Mouse (Mus musculus) heart, embryonic 13.5 days (tissue): Measurements from ENCODE around the gene Haus2. TPM values are rescaled to one million over a fixed set of nuclear protein-coding genes. Genes with fewer than 3 reads are reported as not detected.

Experiments used
- ATAC-seq: fragments of 200-750 bp; cut with Nextera tagmentation; 2 replicates; pipeline ENCODE4 v1.8.0; 2017; ENCODE audit warnings: moderate TSS enrichment; ENCODE audit not compliant: insufficient number of reproducible peaks, low FRiP score, low TSS enrichment; ENCODE audit errors: extremely low read depth
- H3K27ac ChIP-seq: fragments of 300-500 bp; sonication (generic); replicated peaks from 2 replicates; pipeline ENCODE4 v1.5.1; 2015; ENCODE audit warnings: moderate library complexity, mild to moderate bottlenecking, inconsistent platforms
- H3K27me3 ChIP-seq: fragments of 300-500 bp; sonication (generic); replicated peaks from 2 replicates; pipeline ENCODE4 v1.6.1; 2015; ENCODE audit warnings: mild to moderate bottlenecking, inconsistent platforms
- H3K36me3 ChIP-seq: fragments of 300-500 bp; sonication (generic); 2 replicates; pipeline ENCODE4 v1.6.1; 2015; ENCODE audit warnings: mild to moderate bottlenecking, inconsistent platforms
- H3K4me1 ChIP-seq: fragments of 300-500 bp; sonication (generic); 2 replicates; pipeline ENCODE4 v1.6.1; 2015; ENCODE audit warnings: inconsistent platforms
- H3K4me2 ChIP-seq: fragments of 300-500 bp; sonication (generic); 2 replicates; pipeline ENCODE4 v1.6.1; 2015; ENCODE audit warnings: inconsistent platforms, mild to moderate bottlenecking, moderate library complexity
- H3K4me3 ChIP-seq: fragments of 300-500 bp; sonication (generic); 2 replicates; pipeline ENCODE4 v1.5.1; 2015; ENCODE audit warnings: moderate library complexity, mild to moderate bottlenecking, inconsistent platforms
- H3K9ac ChIP-seq: fragments of 300-500 bp; sonication (generic); 2 replicates; pipeline ENCODE4 v1.6.1; 2015; ENCODE audit warnings: inconsistent platforms, mild to moderate bottlenecking, moderate library complexity
- H3K9me3 ChIP-seq: fragments of 300-500 bp; sonication (generic); 2 replicates; pipeline ENCODE4 v1.6.1; 2016; ENCODE audit warnings: inconsistent platforms
- WGBS: fragments of 180-500 bp; shearing (Covaris S2); methylation state at CpG from one replicate; pipeline ENCODE4 v1.1.7; 2015; ENCODE audit warnings: mixed read lengths; 5-methylcytosine and 5-hydroxymethylcytosine counted together
- polyA plus RNA-seq: library from polyadenylated mRNA; unstranded; fragments of >200 nt; fragmentation: Nextera tagmentation; extraction: Ambion mirVana; gene quantifications from 2 replicates; pipeline ENCODE4 v1.2.1, GENCODE M21; 2015

The Haus2 gene
- polyA plus RNA-seq, 1 experiment from 2014 or later = 18.9 TPM

GRCm38 (mm10) chr2:120622920-120623319 is 13.7 kb downstream of the Haus2 start:
- no peak for ATAC-seq
- Histone ChIP-seq H3K9ac (no peak overlapping the region), H3K27me3 (no peaks in the 10 kb centered on the region)

GRCm38 (mm10) chr2:120628076-120628865 is 19.1 kb downstream of the Haus2 start:
- no peak for ATAC-seq
- Histone ChIP-seq H3K4me3 (peak overlapping the region; percentile 71), H3K9me3 (no peaks in the 10 kb centered on the region), H3K9ac (peak overlapping the region; percentile 64), H3K4me2 (peak overlapping the region; percentile 74), H3K36me3 (peaks cover 14% of the 10 kb centered on the region), H3K27me3 (no peaks in the 10 kb centered on the region), H3K27ac (peak overlapping the region; percentile 50; the same call in 1 of the 2 replicates), H3K4me1 (peaks cover 32% of the 10 kb centered on the region)
- WGBS = 25% methylated on average over 10 of the region's 10 CpGs

More at GRCm38 (mm10) chr2:120622920-120623319, 13.7 kb downstream of the Haus2 start:
- Histone ChIP-seq H3K4me3 (no peak overlapping the region), H3K27ac (no peak overlapping the region), H3K4me1 (no peaks in the 10 kb centered on the region), H3K4me2 (no peak overlapping the region), H3K9me3 (no peaks in the 10 kb centered on the region), H3K36me3 (peaks cover 25% of the 10 kb centered on the region)

GRCm38 (mm10) chr2:120628886-120629735 is 19.9 kb downstream of the Haus2 start, which contains the start of gene Stard9:
Stard9 (plus strand) TSS chr2:120629121.
- Histone ChIP-seq H3K27me3 (no peaks in the 10 kb centered on the region), H3K27ac (peak within 1 kb of the TSS; percentile 50), H3K36me3 (peaks cover 22% of the 10 kb centered on the region), H3K4me1 (peaks cover 32% of the 10 kb centered on the region), H3K4me2 (peak within 1 kb of the TSS; percentile 74), H3K9ac (peak within 1 kb of the TSS; percentile 81), H3K4me3 (peak within 1 kb of the TSS; percentile 71), H3K9me3 (no peaks in the 10 kb centered on the region)
- 2% methylated on average over 36 of the region's 36 CpGs for WGBS
- ATAC-seq = peak; percentile 100

GRCm38 (mm10) chr2:120630246-120630645 is 21.1 kb downstream of the Haus2 start:
- H3K9me3 ChIP-seq = no peaks in the 10 kb centered on the region
- H3K36me3 ChIP-seq = peaks cover 32% of the 10 kb centered on the region
- WGBS = 70% methylated on average over 2 of the region's 2 CpGs
- peaks cover 32% of the 10 kb centered on the region for H3K4me1 ChIP-seq
- H3K9ac ChIP-seq = no peak overlapping the region
- no peak overlapping the region for H3K27ac ChIP-seq
- H3K27me3 ChIP-seq = no peaks in the 10 kb centered on the region
- no peak for ATAC-seq
- H3K4me3 ChIP-seq = peak overlapping the region; percentile 71; the same call in 1 of the 2 replicates
- H3K4me2 ChIP-seq = peak overlapping the region; percentile 74

- peak overlapping the region; percentile 74 for H3K4me2 ChIP-seq
- H3K27me3 ChIP-seq = no peaks in the 10 kb centered on the region
- no peak overlapping the region for H3K4me3 ChIP-seq
- no peak overlapping the region for H3K27ac ChIP-seq
- ATAC-seq = no peak
- 43% methylated on average over 2 of the region's 2 CpGs for whole genome bisulfite sequencing
- H3K9ac ChIP-seq = no peak overlapping the region
- no peaks in the 10 kb centered on the region for H3K9me3 ChIP-seq
- peaks cover 32% of the 10 kb centered on the region for H3K4me1 ChIP-seq
- peaks cover 36% of the 10 kb centered on the region for H3K36me3 ChIP-seq
Observed at GRCm38 (mm10) chr2:120630655-120631054, 21.5 kb downstream of the Haus2 start.

- no peak overlapping the region for H3K9ac ChIP-seq
- WGBS = 64% methylated on average over 2 of the region's 2 CpGs
- H3K4me3 ChIP-seq = no peak overlapping the region
- H3K27ac ChIP-seq = no peak overlapping the region
- peaks cover 32% of the 10 kb centered on the region for H3K4me1 ChIP-seq
- H3K36me3 ChIP-seq = peaks cover 37% of the 10 kb centered on the region
- no peak for ATAC-seq
- no peaks in the 10 kb centered on the region for H3K27me3 ChIP-seq
- no peaks in the 10 kb centered on the region for H3K9me3 ChIP-seq
- H3K4me2 ChIP-seq = no peak overlapping the region
Observed at GRCm38 (mm10) chr2:120631521-120631920, 22.3 kb downstream of the Haus2 start.

- no peak for ATAC-seq
- Histone ChIP-seq H3K27ac (no peak overlapping the region), H3K36me3 (peaks cover 37% of the 10 kb centered on the region), H3K9me3 (no peaks in the 10 kb centered on the region), H3K4me3 (no peak overlapping the region), H3K9ac (no peak overlapping the region), H3K4me1 (peaks cover 32% of the 10 kb centered on the region), H3K27me3 (no peaks in the 10 kb centered on the region), H3K4me2 (no peak overlapping the region)
- 62% methylated on average over 4 of the region's 4 CpGs for WGBS
Observed at GRCm38 (mm10) chr2:120631957-120632356, 22.8 kb downstream of the Haus2 start.

GRCm38 (mm10) chr2:120640835-120641234 is 31.7 kb downstream of the Haus2 start:
- Histone ChIP-seq H3K4me3 (no peak overlapping the region), H3K4me2 (no peak overlapping the region), H3K27ac (no peak overlapping the region), H3K9ac (no peak overlapping the region), H3K27me3 (no peaks in the 10 kb centered on the region), H3K36me3 (peaks cover 13% of the 10 kb centered on the region), H3K9me3 (no peaks in the 10 kb centered on the region), H3K4me1 (no peaks in the 10 kb centered on the region)
- no peak for ATAC-seq
- WGBS = 89% methylated on average over 8 of the region's 8 CpGs

- Histone ChIP-seq H3K4me2 (no peak overlapping the region), H3K4me1 (no peaks in the 10 kb centered on the region), H3K27ac (no peak overlapping the region; the same call in 1 of the 2 replicates), H3K36me3 (peaks cover 13% of the 10 kb centered on the region), H3K9ac (no peak overlapping the region), H3K27me3 (no peaks in the 10 kb centered on the region), H3K4me3 (no peak overlapping the region), H3K9me3 (no peaks in the 10 kb centered on the region)
- WGBS = 68% methylated on average over 7 of the region's 7 CpGs
- ATAC-seq = no peak
Observed at GRCm38 (mm10) chr2:120643836-120644235, 34.7 kb downstream of the Haus2 start.

GRCm38 (mm10) chr2:120646777-120647176 is 37.6 kb downstream of the Haus2 start:
- Histone ChIP-seq H3K36me3 (no peaks in the 10 kb centered on the region), H3K27me3 (no peaks in the 10 kb centered on the region), H3K9me3 (no peaks in the 10 kb centered on the region), H3K4me3 (no peak overlapping the region), H3K9ac (no peak overlapping the region), H3K4me2 (no peak overlapping the region), H3K27ac (no peak overlapping the region), H3K4me1 (peaks cover 1% of the 10 kb centered on the region; the same call in 1 of the 2 replicates)
- 61% methylated on average over 4 of the region's 4 CpGs for WGBS
- ATAC-seq = no peak

GRCm38 (mm10) chr2:120652256-120652924 is 43.2 kb downstream of the Haus2 start:
- Histone ChIP-seq H3K4me3 (no peak overlapping the region), H3K9me3 (no peaks in the 10 kb centered on the region), H3K27me3 (no peaks in the 10 kb centered on the region), H3K36me3 (no peaks in the 10 kb centered on the region), H3K4me2 (no peak overlapping the region), H3K9ac (no peak overlapping the region), H3K27ac (peak overlapping the region; percentile 36; the same call in 1 of the 2 replicates), H3K4me1 (peaks cover 12% of the 10 kb centered on the region)
- 47% methylated on average over 7 of the region's 7 CpGs for WGBS
- ATAC-seq = no peak
